Comparison of ENCODE assay signal across 15 mouse cellular contexts in the genomic region with DNA sequence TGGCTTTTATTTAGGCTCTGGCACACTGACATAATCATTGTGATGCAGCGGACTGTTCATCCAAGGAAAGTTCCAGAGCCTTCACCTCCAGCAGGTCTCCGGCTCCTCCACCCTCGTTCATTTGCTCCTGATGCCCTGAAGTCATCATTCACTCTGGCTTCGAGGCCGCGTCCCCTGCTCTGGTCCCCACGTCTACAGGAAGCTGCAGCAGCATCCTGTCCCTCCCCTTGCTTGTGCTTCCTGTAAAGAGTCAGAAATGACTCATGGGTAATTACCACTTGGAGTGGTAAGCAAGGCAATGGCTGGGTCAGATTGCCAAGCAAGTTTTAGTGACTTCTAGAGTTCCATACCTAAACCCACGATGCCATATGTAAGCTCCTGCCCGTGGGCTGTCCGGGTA. TPM values are rescaled to one million over a fixed set of nuclear protein-coding genes. Genes with fewer than 3 reads are reported as not detected.
DNase-seq lines count a peak whose midpoint lies in the region; ATAC-seq and TF ChIP-seq lines count a peak whose summit lies in the region.
"Had no signal": no experiment of that assay in that cellular context is flagged by ENCODE, and none has a peak within 500 bp of the region (broad histone marks: within the 10 kb centered on the region; RNA-seq: fewer than 3 reads in every experiment).

No protein-coding gene starts in this region.

- H3ac ChIP-seq in myocyte (ENCODE audit: control insufficient read depth, insufficient read length): no peak overlapping the region

- H3K4me3 ChIP-seq in lung, embryonic 16.5 days (ENCODE audit: low read length): no peak overlapping the region
- H3K4me3 ChIP-seq in myocyte: no peak overlapping the region
- H3K4me3 ChIP-seq: erythroblast, embryonic 14.5 days; limb, embryonic 15.5 days; midbrain, embryonic 12.5 days had no signal

- H3K9me3 ChIP-seq in lung, embryonic 16.5 days (ENCODE audit: control insufficient read depth, low read length): 0 out of 2 replicates have a peak, but pooled peaks cover 2% of the 10 kb centered on the region
- H3K9me3 ChIP-seq: limb, embryonic 15.5 days; midbrain, embryonic 12.5 days had no signal

- peaks cover 4% of the 10 kb centered on the region for H3K79me2 ChIP-seq in myocyte (ENCODE audit: control insufficient read depth, insufficient read depth)

- 64% methylated on average over 10 of the region's 10 CpGs for WGBS in lung, embryonic 16.5 days

- no peak overlapping the region for H3K9ac ChIP-seq in lung, embryonic 16.5 days (ENCODE audit: low read length)
- H3K9ac ChIP-seq: limb, embryonic 15.5 days; midbrain, embryonic 12.5 days had no signal

- DNase-seq in adrenal gland, postnatal 36 days: peak; percentile 29 to 30
- no peak for DNase-seq in adrenal gland, postnatal 25 days
- no peak for DNase-seq in lung, postnatal 14 days
- DNase-seq in kidney, postnatal 10 days: peak; percentile 56
- DNase-seq in left cerebral cortex, adult 9 months (ENCODE audit: low spot score in 2 of 2): no peak
- DNase-seq: cerebellum, adult 11 months had no signal

- H3K4me2 ChIP-seq in lung, embryonic 16.5 days (ENCODE audit: low read depth, low read length): peak overlapping the region; percentile 23; the same call in 1 of the 2 replicates
- H3K4me2 ChIP-seq in myocyte (ENCODE audit: low read depth): peak overlapping the region; percentile 36
- H3K4me2 ChIP-seq: limb, embryonic 15.5 days; midbrain, embryonic 12.5 days had no signal

- peaks cover 18% of the 10 kb centered on the region for H3K4me1 ChIP-seq in lung, embryonic 16.5 days (replicated peaks; ENCODE audit: control insufficient read depth, insufficient read depth, low read length)

- TF ChIP-seq POLR2A in myocyte (IDR thresholded peaks at IDR 0.05; ENCODE audit: insufficient read length, low read depth): peak; percentile 19

- H3K36me3 ChIP-seq in lung, embryonic 16.5 days (ENCODE audit: control insufficient read depth, insufficient read depth, low read length): no peaks in the 10 kb centered on the region
- H3K36me3 ChIP-seq in myocyte (ENCODE audit: control insufficient read depth, insufficient read depth): no peaks in the 10 kb centered on the region
- H3K36me3 ChIP-seq: limb, embryonic 15.5 days; midbrain, embryonic 12.5 days had no signal

- no peak for ATAC-seq in lung, embryonic 16.5 days (ENCODE audit: low read depth)
- ATAC-seq in megakaryocyte, adult 5-6 weeks (ENCODE audit: poor library complexity, severe bottlenecking): no peak
- ATAC-seq: intestine, embryonic 16.5 days had no signal

- H3K27me3 ChIP-seq in lung, embryonic 16.5 days (ENCODE audit: control insufficient read depth, insufficient read depth, low read depth, low read length): no peaks in the 10 kb centered on the region
- no peaks in the 10 kb centered on the region for H3K27me3 ChIP-seq in myocyte (ENCODE audit: control insufficient read depth, insufficient read depth, insufficient read length)
- H3K27me3 ChIP-seq: limb, embryonic 15.5 days had no signal

- H3K27ac ChIP-seq in lung, embryonic 16.5 days (ENCODE audit: low read length): no peak overlapping the region
- H3K27ac ChIP-seq: limb, embryonic 15.5 days; midbrain, embryonic 12.5 days had no signal

TF ChIP-seq in myocyte, 11 proteins besides CTCF, POLR2A, EP300 and RAD21:
- TF ChIP-seq MYOD1 (IDR thresholded peaks at IDR 0.05; ENCODE audit: control insufficient read depth in 1 of 3, insufficient read length in 2 of 3, low read depth in 2 of 3): no peak
- TF ChIP-seq E2F4 (IDR thresholded peaks at IDR 0.05; ENCODE audit: insufficient read depth): no peak
- no peak for TF ChIP-seq MYOG (IDR thresholded peaks at IDR 0.05; ENCODE audit: control insufficient read depth in 1 of 3, insufficient read depth in 1 of 3, insufficient read length in 2 of 3, low read depth in 2 of 3)
- no peak for TF ChIP-seq CEBPB (IDR thresholded peaks at IDR 0.05; ENCODE audit: insufficient read depth, poor library complexity, severe bottlenecking)
- no peak for TF ChIP-seq MAX (IDR thresholded peaks at IDR 0.05; ENCODE audit: low read depth)
- no peak for TF ChIP-seq TCF3 (IDR thresholded peaks at IDR 0.05; ENCODE audit: insufficient read length, low read depth)
- TF ChIP-seq SRF (IDR thresholded peaks at IDR 0.05; ENCODE audit: control insufficient read depth, insufficient read length, low read depth): no peak
- TF ChIP-seq REST (IDR thresholded peaks at IDR 0.05; ENCODE audit: insufficient read depth, insufficient read length): no peak
- TF ChIP-seq TCF12 (IDR thresholded peaks at IDR 0.05; ENCODE audit: insufficient read depth, poor library complexity, severe bottlenecking): no peak
- TF ChIP-seq POLR2AphosphoS2 (IDR thresholded peaks at IDR 0.05; ENCODE audit: insufficient read length, low read depth): no peak

RNA-seq across cellular contexts. Expression of gene Ptprm, which starts 7.3 kb away (rescaled TPM):
- total RNA-seq in adrenal gland, postnatal 36 days (2021): 10 to 100 TPM; 29.3 to 34.4 TPM
- 39.4 and 41.0 TPM in 2 replicates for total RNA-seq in adrenal gland, postnatal 25 days (2021)
- 45.7 and 47.0 TPM in 2 replicates for polyA plus RNA-seq in lung, embryonic 16.5 days (2015; fragmentation: Nextera tagmentation; extraction: Ambion mirVana)
- 6.5 TPM for polyA plus RNA-seq in myocyte (2012; fragmentation: generic; extraction: Trizol)
- 0.14 TPM in 1 of 2 replicates, not detected in the other for total RNA-seq in megakaryocyte, adult 5-6 weeks (2015)
- 0.04 and 0.22 TPM in 2 replicates for total RNA-seq in megakaryocyte, adult 5-6 weeks (2017)
- total RNA-seq: hematopoietic stem cell, adult 5-6 weeks; MEL had no signal
- polyA plus RNA-seq: erythroblast, embryonic 14.5 days had no signal

Comparison
In these comparisons a context has a peak if more than half of its experiments do, and no peak if none do; other contexts are left out.
1. DNase-seq: peak in adrenal gland, postnatal 36 days (2 of 2) and kidney, postnatal 10 days (single experiment); none in adrenal gland, postnatal 25 days (single experiment), lung, postnatal 14 days (single experiment) and left cerebral cortex, adult 9 months (0 of 2).
2. RNA of gene Ptprm, which starts 7.3 kb away (total RNA-seq): 39.4 to 41.0 TPM in adrenal gland, postnatal 25 days and 29.3 to 34.4 TPM in adrenal gland, postnatal 36 days; 0.04 to 0.22 TPM in megakaryocyte, adult 5-6 weeks; every median in the first group is over 10 times any median in the second.